Mouse (Mus musculus): ENCODE data around the gene Tmem9.

GRCm38 (mm10) chr1:136067579-136067978, 59.6 kb downstream of the Tmem9 start:
- TF ChIP-seq POLR2A (IDR thresholded peaks at IDR 0.05; ENCODE audit: borderline replicate concordance, extremely low read depth, insufficient read depth, insufficient read length, poor library complexity, severe bottlenecking), result no peak
- no peak for TF ChIP-seq CTCF (IDR thresholded peaks at IDR 0.05; ENCODE audit: borderline replicate concordance, extremely low read depth, insufficient read depth, insufficient read length)

All from brain, embryonic 14.5 days (tissue).